Mouse (Mus musculus) thymus, adult 2 months (tissue): Measurements from ENCODE around the gene Wdr73.

Experiments
- CTCF ChIP-seq: fragments of 200-500 bp; IDR thresholded peaks from 2 replicates; pipeline ENCODE4 v1.5.1; 2012; ENCODE audit warnings: mild to moderate bottlenecking, control low read depth, low read length, moderate library complexity, borderline replicate concordance; ENCODE audit not compliant: control insufficient read depth, poor library complexity, insufficient read depth; ENCODE audit errors: extremely low read depth
- POLR2A ChIP-seq: fragments of 200-500 bp; IDR thresholded peaks from 2 replicates; pipeline ENCODE4 v1.6.1; 2012; ENCODE audit warnings: mild to moderate bottlenecking, low read length, control low read depth, moderate library complexity; ENCODE audit not compliant: control insufficient read depth, poor library complexity, insufficient read depth; ENCODE audit errors: extremely low read depth

DNA sequence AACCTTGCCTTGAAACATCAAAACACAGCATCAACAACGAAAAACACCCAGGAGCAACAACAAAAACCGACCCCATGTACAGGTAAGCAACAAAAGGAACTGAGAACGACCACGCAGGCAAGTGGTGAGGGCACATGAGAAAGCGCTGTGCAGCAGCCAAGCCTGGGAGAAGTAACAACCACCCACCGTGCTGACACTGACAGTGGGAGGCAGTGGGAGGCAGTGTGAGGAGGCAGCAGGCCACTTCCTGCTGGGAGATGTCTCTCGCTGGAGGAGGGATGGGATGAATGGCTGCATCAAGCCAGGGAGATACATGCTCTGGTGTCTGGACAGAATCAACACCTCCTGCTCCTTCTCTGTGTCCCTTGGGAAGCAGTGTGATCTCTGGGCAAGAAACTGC, 3.9 kb downstream of the Wdr73 start:
- TF ChIP-seq POLR2A (no peak), CTCF (no peak)
